Mouse (Mus musculus) liver, embryonic 16.5 days (tissue): ENCODE results near the gene Myof. TPM values are rescaled to one million over a fixed set of nuclear protein-coding genes. Genes with fewer than 3 reads are reported as not detected.

Source experiments
- ATAC-seq: fragments of 200-750 bp; cut with Nextera tagmentation; 2 replicates; pipeline ENCODE4 v1.8.0; 2017; ENCODE audit warnings: low read depth, mild to moderate bottlenecking, moderate number of reproducible peaks, moderate library complexity
- H3K27ac ChIP-seq: fragments of 300-500 bp; sonication (generic); 2 replicates; pipeline ENCODE4 v1.5.1; 2014; ENCODE audit warnings: mild to moderate bottlenecking, low read length
- H3K27me3 ChIP-seq: fragments of 300-500 bp; sonication (generic); 2 replicates; pipeline ENCODE4 v1.6.1; 2014; ENCODE audit warnings: low read depth, low read length, mixed read lengths; ENCODE audit not compliant: control insufficient read depth, insufficient read depth
- H3K36me3 ChIP-seq: fragments of 300-500 bp; sonication (generic); 2 replicates; pipeline ENCODE4 v1.6.1; 2014; ENCODE audit warnings: mild to moderate bottlenecking; ENCODE audit not compliant: control insufficient read depth, insufficient read depth
- H3K4me1 ChIP-seq: fragments of 300-500 bp; sonication (generic); 2 replicates; pipeline ENCODE4 v1.6.1; 2014; ENCODE audit warnings: low read depth, low read length, mixed read lengths; ENCODE audit not compliant: control insufficient read depth
- H3K4me2 ChIP-seq: fragments of 300-500 bp; sonication (generic); 2 replicates; pipeline ENCODE4 v1.6.1; 2014; ENCODE audit warnings: low read depth, low read length, mixed read lengths
- H3K4me3 ChIP-seq: fragments of 300-500 bp; sonication (generic); 2 replicates; pipeline ENCODE4 v1.5.1; 2014; ENCODE audit warnings: low read depth, mild to moderate bottlenecking, low read length
- H3K9ac ChIP-seq: fragments of 300-500 bp; sonication (generic); 2 replicates; pipeline ENCODE4 v1.6.1; 2014; ENCODE audit warnings: low read depth, low read length
- H3K9me3 ChIP-seq: fragments of 300-500 bp; sonication (generic); replicated peaks from 2 replicates; pipeline ENCODE4 v1.6.1; 2016; ENCODE audit warnings: low read length; ENCODE audit not compliant: control insufficient read depth
- WGBS: fragments of 180-500 bp; shearing (Covaris S2); extraction: QIAGEN DNeasy Blood & Tissue Kit; methylation state at CpG from one replicate; pipeline ENCODE4 v1.1.7; 2014; ENCODE audit not compliant: insufficient replicate concordance; 5-methylcytosine and 5-hydroxymethylcytosine counted together
- polyA plus RNA-seq: library from polyadenylated mRNA; unstranded; fragments of >200 nt; fragmentation: Nextera tagmentation; extraction: Ambion mirVana; gene quantifications from 2 replicates; pipeline ENCODE4 v1.2.1, GENCODE M21; 2015

The Myof gene
- polyA plus RNA-seq, 1 experiment from 2014 or later, result 1.9 TPM

GRCm38 (mm10) chr19:38054149-38054719 lies 10.9 kb upstream of the Myof start:
- no peak overlapping the region for H3K9ac ChIP-seq
- H3K9me3 ChIP-seq, result no peaks in the 10 kb centered on the region
- peak overlapping the region; percentile 66 for H3K4me3 ChIP-seq
- peaks cover 5% of the 10 kb centered on the region; the same call in 1 of the 2 replicates for H3K27me3 ChIP-seq
- no peaks in the 10 kb centered on the region; the same call in 1 of the 2 replicates for H3K36me3 ChIP-seq
- WGBS, result 2% methylated on average over 23 of the region's 23 CpGs
- peak; percentile 74 for ATAC-seq
- no peak overlapping the region for H3K27ac ChIP-seq
- H3K4me2 ChIP-seq, result peak overlapping the region; percentile 56
- no peaks in the 10 kb centered on the region; the same call in 1 of the 2 replicates for H3K4me1 ChIP-seq

GRCm38 (mm10) chr19:38053227-38054041 lies 10.1 kb upstream of the Myof start:
- no peak overlapping the region for H3K9ac ChIP-seq
- no peak overlapping the region for H3K27ac ChIP-seq

GRCm38 (mm10) chr19:38049686-38050085 lies 6.3 kb upstream of the Myof start:
- H3K4me3 ChIP-seq, result no peak overlapping the region
- no peaks in the 10 kb centered on the region for H3K36me3 ChIP-seq
- no peaks in the 10 kb centered on the region for H3K9me3 ChIP-seq
- no peak for ATAC-seq
- peaks cover 2% of the 10 kb centered on the region; the same call in 1 of the 2 replicates for H3K27me3 ChIP-seq
- 59% methylated on average over 1 of the region's 1 CpGs for WGBS
- no peak overlapping the region for H3K27ac ChIP-seq
- H3K9ac ChIP-seq, result no peak overlapping the region
- H3K4me2 ChIP-seq, result no peak overlapping the region
- no peaks in the 10 kb centered on the region; the same call in 1 of the 2 replicates for H3K4me1 ChIP-seq

More at GRCm38 (mm10) chr19:38053227-38054041, 10.1 kb upstream of the Myof start:
- Histone ChIP-seq H3K9me3 (no peaks in the 10 kb centered on the region), H3K4me3 (peak overlapping the region; percentile 66), H3K4me1 (no peaks in the 10 kb centered on the region; the same call in 1 of the 2 replicates), H3K4me2 (peak overlapping the region; percentile 56), H3K27me3 (peaks cover 5% of the 10 kb centered on the region; the same call in 1 of the 2 replicates), H3K36me3 (no peaks in the 10 kb centered on the region; the same call in 1 of the 2 replicates)
- 16% methylated on average over 8 of the region's 8 CpGs for WGBS
- no peak for ATAC-seq

- Histone ChIP-seq H3K4me1 (no peaks in the 10 kb centered on the region), H3K9ac (no peak overlapping the region), H3K4me3 (no peak overlapping the region), H3K4me2 (no peak overlapping the region), H3K27ac (no peak overlapping the region), H3K36me3 (no peaks in the 10 kb centered on the region), H3K9me3 (no peaks in the 10 kb centered on the region), H3K27me3 (peaks cover 10% of the 10 kb centered on the region; the same call in 1 of the 2 replicates)
- no peak for ATAC-seq
- 56% methylated on average over 3 of the region's 3 CpGs for WGBS
These were observed 1.8 kb upstream of the Myof start for GRCm38 (mm10) chr19:38045198-38045597.

- H3K27me3 ChIP-seq, result peaks cover 10% of the 10 kb centered on the region; the same call in 1 of the 2 replicates
- 22% methylated on average over 5 of the region's 5 CpGs for WGBS
- no peaks in the 10 kb centered on the region for H3K9me3 ChIP-seq
- no peak overlapping the region for H3K4me3 ChIP-seq
- H3K27ac ChIP-seq, result no peak overlapping the region
- ATAC-seq, result no peak
- no peaks in the 10 kb centered on the region for H3K4me1 ChIP-seq
- no peak overlapping the region for H3K9ac ChIP-seq
- H3K36me3 ChIP-seq, result no peaks in the 10 kb centered on the region
- no peak overlapping the region for H3K4me2 ChIP-seq
These were observed 1.1 kb downstream of the Myof start for GRCm38 (mm10) chr19:38042261-38042722.

GRCm38 (mm10) chr19:38038267-38038666 lies 5.1 kb downstream of the Myof start:
- no peak overlapping the region for H3K4me2 ChIP-seq
- H3K4me1 ChIP-seq, result no peaks in the 10 kb centered on the region; the same call in 1 of the 2 replicates
- no peak overlapping the region for H3K4me3 ChIP-seq
- no peak for ATAC-seq
- H3K36me3 ChIP-seq, result no peaks in the 10 kb centered on the region
- H3K9ac ChIP-seq, result no peak overlapping the region
- no peaks in the 10 kb centered on the region for H3K9me3 ChIP-seq
- H3K27ac ChIP-seq, result no peak overlapping the region
- 41% methylated on average over 2 of the region's 2 CpGs for WGBS
- peaks cover 4% of the 10 kb centered on the region; the same call in 1 of the 2 replicates for H3K27me3 ChIP-seq

- Histone ChIP-seq H3K4me2 (no peak overlapping the region), H3K4me3 (no peak overlapping the region), H3K4me1 (no peaks in the 10 kb centered on the region; the same call in none of the 2 replicates), H3K27me3 (peaks cover 2% of the 10 kb centered on the region; the same call in 1 of the 2 replicates), H3K9ac (no peak overlapping the region), H3K36me3 (no peaks in the 10 kb centered on the region), H3K9me3 (no peaks in the 10 kb centered on the region), H3K27ac (no peak overlapping the region)
- ATAC-seq, result no peak
- 45% methylated on average over 2 of the region's 2 CpGs for WGBS
These were observed 7.6 kb downstream of the Myof start for GRCm38 (mm10) chr19:38035766-38036165.

GRCm38 (mm10) chr19:38034696-38035095 lies 8.7 kb downstream of the Myof start:
- 31% methylated on average over 2 of the region's 2 CpGs for WGBS
- Histone ChIP-seq H3K9me3 (no peaks in the 10 kb centered on the region), H3K36me3 (no peaks in the 10 kb centered on the region), H3K27me3 (peaks cover 2% of the 10 kb centered on the region; the same call in 1 of the 2 replicates), H3K4me1 (peaks cover 3% of the 10 kb centered on the region), H3K9ac (no peak overlapping the region), H3K4me2 (no peak overlapping the region), H3K27ac (no peak overlapping the region), H3K4me3 (no peak overlapping the region)
- no peak for ATAC-seq

GRCm38 (mm10) chr19:38033735-38034057 lies 9.7 kb downstream of the Myof start:
- H3K9ac ChIP-seq, result no peak overlapping the region
- no peak for ATAC-seq
- 15% methylated on average over 2 of the region's 2 CpGs for WGBS

More at GRCm38 (mm10) chr19:38033735-38034057, 9.7 kb downstream of the Myof start:
- H3K27ac ChIP-seq, result no peak overlapping the region
- H3K4me3 ChIP-seq, result no peak overlapping the region
- H3K27me3 ChIP-seq, result peaks cover 2% of the 10 kb centered on the region; the same call in 1 of the 2 replicates
- no peaks in the 10 kb centered on the region for H3K9me3 ChIP-seq
- H3K36me3 ChIP-seq, result no peaks in the 10 kb centered on the region
- H3K4me2 ChIP-seq, result no peak overlapping the region
- peaks cover 3% of the 10 kb centered on the region for H3K4me1 ChIP-seq
